Comparison of ENCODE assay signal across 34 mouse cellular contexts in the genomic region with DNA sequence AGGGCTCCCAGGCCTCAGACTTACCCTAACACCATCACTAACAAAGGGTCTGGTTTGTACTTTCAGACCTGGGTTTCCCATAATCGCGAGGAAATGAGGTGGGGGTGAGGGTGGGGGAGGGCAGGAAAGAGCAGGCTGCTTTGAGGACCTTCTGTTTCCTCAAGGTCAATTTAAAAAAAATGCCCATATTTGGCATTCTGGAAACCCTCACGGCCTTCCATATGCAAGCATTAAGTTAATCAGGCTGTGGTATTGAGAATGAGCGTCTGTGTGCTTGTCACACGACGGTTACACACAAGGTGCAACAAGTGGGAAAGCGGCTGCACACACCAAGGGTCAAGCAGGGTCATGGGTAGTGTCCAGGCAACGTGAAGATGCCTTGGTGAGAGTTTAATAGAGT. TPM values are rescaled to one million over a fixed set of nuclear protein-coding genes. Genes with fewer than 3 reads are reported as not detected.
"Had no signal": no experiment of that assay in that cellular context is flagged by ENCODE, and none has a peak within 500 bp of the region (broad histone marks: within the 10 kb centered on the region; RNA-seq: fewer than 3 reads in every experiment).

No protein-coding gene starts in this region.

- H3K4me3 ChIP-seq: gastrocnemius, adult 2 months; heart, adult 2 months; heart, embryonic 13.5 days; heart, embryonic 15.5 days; hindbrain, embryonic 10.5 days; hindbrain, embryonic 12.5 days; intestine, embryonic 15.5 days; layer of hippocampus, adult 2 months; left cerebral cortex, adult 2 months; limb, embryonic 12.5 days; liver, embryonic 13.5 days had no signal

- DNase-seq: gastrocnemius, adult 2 months; gastrocnemius, postnatal 10 days; gastrocnemius, postnatal 25 days; heart, adult 2 months; heart, postnatal 4 days; kidney, adult 18-20 months; kidney, adult 8-10 months; kidney, postnatal 10 days; kidney, postnatal 25 days; kidney, postnatal 4 days; liver; liver, embryonic 13.5 days had no signal

- H3K27me3 ChIP-seq: heart, embryonic 13.5 days; heart, embryonic 15.5 days; intestine, embryonic 15.5 days; limb, embryonic 12.5 days; liver, embryonic 13.5 days had no signal

- H3K36me3 ChIP-seq: heart, embryonic 13.5 days; heart, embryonic 15.5 days; hindbrain, embryonic 10.5 days; hindbrain, embryonic 12.5 days; intestine, embryonic 15.5 days; limb, embryonic 12.5 days; liver, embryonic 13.5 days had no signal

- H3K27ac ChIP-seq: gastrocnemius, adult 2 months; heart, adult 2 months; heart, embryonic 15.5 days; hindbrain, embryonic 10.5 days; hindbrain, embryonic 12.5 days; hindbrain, embryonic 14.5 days; intestine, embryonic 15.5 days; layer of hippocampus, adult 2 months; left cerebral cortex, adult 2 months; limb, embryonic 12.5 days had no signal

- H3K9ac ChIP-seq: heart, embryonic 13.5 days; heart, embryonic 15.5 days; hindbrain, embryonic 12.5 days; hindbrain, embryonic 14.5 days; intestine, embryonic 15.5 days; limb, embryonic 12.5 days; liver, embryonic 13.5 days had no signal

- H3K4me2 ChIP-seq: heart, embryonic 11.5 days; heart, embryonic 13.5 days; heart, embryonic 15.5 days; hindbrain, embryonic 12.5 days; hindbrain, embryonic 14.5 days; intestine, embryonic 15.5 days; limb, embryonic 12.5 days; liver, embryonic 13.5 days had no signal

- H3K9me3 ChIP-seq: heart, embryonic 13.5 days; heart, embryonic 15.5 days; hindbrain, embryonic 10.5 days; hindbrain, embryonic 12.5 days; intestine, embryonic 15.5 days; limb, embryonic 12.5 days; liver, embryonic 13.5 days had no signal

- ATAC-seq: hindbrain, embryonic 16.5 days; inflammation-experienced regulatory T-cells, adult 6 months; intestine, embryonic 15.5 days; intestine, postnatal 0 days had no signal

RNA-seq across cellular contexts. Expression of gene Mymx, which starts 10.1 kb away (rescaled TPM):
- total RNA-seq: granulocyte monocyte progenitor cell, adult 5-6 weeks; heart, adult 2 months; heart, postnatal 25 days; heart, postnatal 4 days; layer of hippocampus, adult 2 months; layer of hippocampus, postnatal 10 days; layer of hippocampus, postnatal 25 days; left cerebral cortex, adult 2 months; left cerebral cortex, postnatal 14 days; left cerebral cortex, postnatal 36 days had no signal
- polyA plus RNA-seq: frontal cortex, adult 2 months; heart, adult 2 months; heart, embryonic 11.5 days; heart, postnatal 0 days; hindbrain, embryonic 10.5 days; hindbrain, embryonic 14.5 days; hindbrain, embryonic 16.5 days; inflammation-experienced regulatory T-cells, adult 6 months had no signal

RNA-seq across cellular contexts. Expression of gene Capn11, which starts 47.1 kb away (rescaled TPM):
- total RNA-seq: granulocyte monocyte progenitor cell, adult 5-6 weeks; heart, postnatal 25 days had no signal
- polyA plus RNA-seq: heart, adult 2 months; heart, postnatal 0 days; inflammation-experienced regulatory T-cells, adult 6 months; intestine, postnatal 0 days; kidney, embryonic 14.5 days had no signal
